Mouse (Mus musculus) heart, embryonic 12.5 days (tissue): ENCODE measurements around the gene Arrdc5. TPM values are rescaled to one million over a fixed set of nuclear protein-coding genes. Genes with fewer than 3 reads are reported as not detected.
A peak's percentile ranks its signal among the peaks of the same experiment; 100 is the strongest.

Source experiments
- ATAC-seq: fragments of 200-750 bp; cut with Nextera tagmentation; 2 replicates; pipeline ENCODE4 v1.8.0; 2017; ENCODE audit warnings: moderate TSS enrichment, moderate library complexity; ENCODE audit not compliant: insufficient number of reproducible peaks, low FRiP score
- H3K27ac ChIP-seq: fragments of 300-500 bp; sonication (generic); 2 replicates; pipeline ENCODE4 v1.5.1; 2016; ENCODE audit warnings: mild to moderate bottlenecking, moderate library complexity; ENCODE audit not compliant: poor library complexity, severe bottlenecking
- H3K27me3 ChIP-seq: fragments of 300-500 bp; sonication (generic); replicated peaks from 2 replicates; pipeline ENCODE4 v1.6.1; 2016; ENCODE audit warnings: mild to moderate bottlenecking, moderate library complexity
- H3K36me3 ChIP-seq: fragments of 300-500 bp; sonication (generic); 2 replicates; pipeline ENCODE4 v1.6.1; 2016; ENCODE audit warnings: mild to moderate bottlenecking, moderate library complexity
- H3K4me1 ChIP-seq: fragments of 300-500 bp; sonication (generic); replicated peaks from 2 replicates; pipeline ENCODE4 v1.6.1; 2016; ENCODE audit warnings: mild to moderate bottlenecking
- H3K4me2 ChIP-seq: fragments of 300-500 bp; sonication (generic); 2 replicates; pipeline ENCODE4 v1.6.1; 2016; ENCODE audit warnings: mild to moderate bottlenecking, moderate library complexity
- H3K4me3 ChIP-seq: fragments of 300-500 bp; sonication (generic); 2 replicates; pipeline ENCODE4 v1.5.1; 2016; ENCODE audit warnings: mild to moderate bottlenecking
- H3K9ac ChIP-seq: fragments of 300-500 bp; sonication (generic); 2 replicates; pipeline ENCODE4 v1.6.1; 2016; ENCODE audit warnings: mild to moderate bottlenecking, moderate library complexity
- H3K9me3 ChIP-seq: fragments of 300-500 bp; sonication (generic); replicated peaks from 2 replicates; pipeline ENCODE4 v1.6.1; 2016; ENCODE audit warnings: mild to moderate bottlenecking, moderate library complexity
- WGBS: fragments of 180-500 bp; shearing (Covaris S2); methylation state at CpG from one replicate; pipeline ENCODE4 v1.1.7; 2016; 5-methylcytosine and 5-hydroxymethylcytosine counted together
- polyA plus RNA-seq: library from polyadenylated mRNA; unstranded; fragments of >200 nt; fragmentation: Nextera tagmentation; extraction: Ambion mirVana; gene quantifications from 2 replicates; pipeline ENCODE4 v1.2.1, GENCODE M21; 2016

Gene Arrdc5
- polyA plus RNA-seq, 1 experiment from 2014 or later, result not detected

GRCm38 (mm10) chr17:56303160-56303846 lies 3.2 kb upstream of the Arrdc5 start, which contains the start of gene Uhrf1:
Gene Uhrf1 (plus strand): TSS chr17:56303321.
- no peaks in the 10 kb centered on the region for H3K27me3 ChIP-seq
- no peaks in the 10 kb centered on the region for H3K9me3 ChIP-seq
- H3K4me3 ChIP-seq, result peak within 1 kb of the TSS; percentile 80
- under 1% methylated on average over 43 of the region's 43 CpGs for WGBS
- H3K4me1 ChIP-seq, result peaks cover 33% of the 10 kb centered on the region
- H3K36me3 ChIP-seq, result peaks cover 31% of the 10 kb centered on the region
- H3K4me2 ChIP-seq, result peak within 1 kb of the TSS; percentile 99
- peak within 1 kb of the TSS; percentile 91 for H3K9ac ChIP-seq
- ATAC-seq, result peak; percentile 83
- peak within 1 kb of the TSS; percentile 87 for H3K27ac ChIP-seq

DNA sequence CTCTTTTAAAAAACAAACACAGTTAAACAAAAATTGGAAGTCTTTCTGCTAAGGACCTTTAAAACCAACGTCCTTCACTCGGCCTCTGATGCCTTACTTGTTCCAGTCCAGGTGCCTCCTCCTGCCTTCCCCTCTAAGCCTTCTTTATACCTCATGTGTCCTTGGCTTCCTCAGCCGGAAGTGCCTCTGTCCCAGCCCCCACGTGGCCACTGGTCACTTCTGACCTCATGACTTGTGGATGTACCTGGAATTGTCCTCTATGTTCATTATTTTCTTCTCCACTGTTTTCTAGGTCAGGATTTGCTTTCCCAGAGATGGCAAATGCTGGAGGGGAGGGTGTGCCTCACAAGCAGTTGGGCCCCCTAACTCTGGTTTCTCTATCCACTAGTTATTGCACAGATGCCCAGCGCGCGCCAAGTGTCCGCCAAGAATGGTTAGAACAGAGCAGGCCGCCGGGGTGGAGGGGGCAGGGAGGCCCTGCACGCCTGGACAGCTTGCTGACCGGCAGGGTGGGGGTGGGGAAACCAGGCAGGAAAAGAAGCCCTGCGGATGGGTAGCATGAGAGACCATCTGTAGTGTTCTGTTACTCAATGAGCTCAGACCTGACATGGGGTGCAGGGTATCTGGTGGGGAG lies 2.4 kb upstream of the Arrdc5 start:
- peak overlapping the region; percentile 87 for H3K27ac ChIP-seq
- H3K27me3 ChIP-seq, result no peaks in the 10 kb centered on the region
- H3K4me3 ChIP-seq, result peak overlapping the region; percentile 80
- ATAC-seq, result peak; percentile 30; the same call in 1 of the 2 replicates
- H3K9me3 ChIP-seq, result no peaks in the 10 kb centered on the region
- peaks cover 33% of the 10 kb centered on the region for H3K4me1 ChIP-seq
- H3K9ac ChIP-seq, result peak overlapping the region; percentile 88
- H3K36me3 ChIP-seq, result peaks cover 23% of the 10 kb centered on the region
- WGBS, result 30% methylated on average over 13 of the region's 13 CpGs
- H3K4me2 ChIP-seq, result peak overlapping the region; percentile 99

DNA sequence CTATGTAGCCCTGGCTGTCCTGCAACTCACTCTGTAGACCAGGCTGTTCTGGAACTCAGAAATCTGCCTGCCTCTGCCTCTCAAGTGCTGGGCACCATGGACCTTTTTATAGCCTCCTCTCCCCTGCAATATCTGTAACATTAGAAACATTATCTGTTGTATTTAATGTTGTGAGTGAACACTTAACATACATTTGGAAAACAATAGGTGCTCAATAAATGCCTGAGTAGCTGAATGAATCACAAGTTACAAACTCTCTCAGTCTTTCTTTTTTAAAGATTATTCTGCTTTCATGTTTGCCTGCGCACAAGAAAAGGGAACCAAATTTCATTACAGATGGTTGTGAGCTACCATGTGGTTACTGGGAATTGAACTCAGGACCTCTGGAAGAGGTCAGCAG lies 1.8 kb downstream of the Arrdc5 start:
- H3K36me3 ChIP-seq, result no peaks in the 10 kb centered on the region
- no peak for ATAC-seq
- H3K27me3 ChIP-seq, result no peaks in the 10 kb centered on the region
- no peak overlapping the region for H3K4me3 ChIP-seq
- 88% methylated on average over 1 of the region's 1 CpGs for WGBS
- H3K9ac ChIP-seq, result no peak overlapping the region
- no peaks in the 10 kb centered on the region for H3K9me3 ChIP-seq
- peaks cover 9% of the 10 kb centered on the region for H3K4me1 ChIP-seq
- H3K4me2 ChIP-seq, result no peak overlapping the region
- H3K27ac ChIP-seq, result no peak overlapping the region

DNA sequence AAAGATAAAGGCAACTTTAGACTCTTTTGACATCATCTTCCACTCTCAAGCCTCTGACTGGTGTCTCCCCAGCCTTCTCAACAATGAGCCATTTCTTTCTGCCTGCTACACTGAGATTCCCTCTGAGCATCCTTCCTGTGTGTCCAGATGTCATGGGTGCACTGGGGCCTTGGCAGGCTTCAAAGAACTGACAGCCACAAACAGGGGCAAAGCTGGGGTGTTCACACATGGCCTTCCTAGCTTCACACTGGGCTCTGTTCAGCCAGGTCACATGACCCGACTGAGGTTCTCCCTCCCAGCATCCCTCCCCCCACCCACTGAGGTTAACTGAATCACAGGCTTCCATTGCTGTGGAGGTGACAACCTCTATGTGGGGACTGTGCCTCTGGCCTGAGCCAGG lies 3.9 kb downstream of the Arrdc5 start:
- Histone ChIP-seq H3K9me3 (no peaks in the 10 kb centered on the region), H3K27ac (no peak overlapping the region), H3K9ac (no peak overlapping the region), H3K4me3 (no peak overlapping the region), H3K4me1 (peaks cover 4% of the 10 kb centered on the region; the same call in 1 of the 2 replicates), H3K27me3 (no peaks in the 10 kb centered on the region), H3K36me3 (no peaks in the 10 kb centered on the region), H3K4me2 (no peak overlapping the region)
- 55% methylated on average over 1 of the region's 1 CpGs for WGBS
- no peak for ATAC-seq

DNA sequence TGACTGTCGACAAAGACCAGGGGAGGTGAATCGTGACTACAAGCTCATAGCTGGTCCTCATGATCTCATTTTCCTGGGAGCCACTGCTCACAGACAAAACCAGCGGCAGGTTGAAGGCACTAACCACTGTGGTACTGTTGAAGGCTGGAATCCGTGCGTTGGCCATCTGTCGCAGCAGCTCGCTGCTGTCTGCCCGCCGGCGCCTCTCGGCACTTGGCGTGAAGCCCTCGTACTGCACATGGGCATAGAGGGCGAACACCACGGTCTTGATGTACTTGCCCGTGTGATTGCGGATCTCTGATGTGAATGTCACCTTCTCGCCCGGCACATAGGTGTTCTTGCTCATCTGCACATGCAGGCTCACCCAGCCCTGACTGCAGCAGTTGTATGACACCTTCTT lies 5.8 kb downstream of the Arrdc5 start:
- Histone ChIP-seq H3K4me2 (no peak overlapping the region), H3K9me3 (no peaks in the 10 kb centered on the region), H3K4me3 (no peak overlapping the region), H3K27me3 (no peaks in the 10 kb centered on the region), H3K9ac (no peak overlapping the region), H3K36me3 (no peaks in the 10 kb centered on the region), H3K27ac (no peak overlapping the region), H3K4me1 (peaks cover 14% of the 10 kb centered on the region)
- WGBS, result 88% methylated on average over 19 of the region's 19 CpGs
- ATAC-seq, result no peak

DNA sequence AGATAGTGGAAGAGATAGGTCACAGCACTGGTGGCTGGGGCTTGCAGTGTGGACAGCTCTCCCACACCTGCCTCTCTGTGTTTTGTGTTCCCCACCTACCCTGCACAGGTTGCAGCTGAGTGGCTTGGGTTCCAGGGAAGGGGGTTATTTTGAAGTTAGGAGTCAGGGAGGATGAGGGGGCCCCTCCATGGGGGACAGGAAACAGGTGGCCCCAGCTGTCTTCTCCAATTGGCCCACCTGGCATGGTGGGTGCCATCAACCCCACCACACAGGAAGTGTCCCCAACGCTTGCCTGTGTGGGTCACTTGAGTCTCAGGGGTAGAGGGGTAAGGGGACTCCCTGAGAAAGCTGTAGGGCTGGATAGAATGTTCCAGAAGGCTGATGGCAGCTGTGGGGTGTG lies 6.8 kb downstream of the Arrdc5 start:
- Histone ChIP-seq H3K4me1 (peaks cover 24% of the 10 kb centered on the region), H3K27ac (no peak overlapping the region), H3K36me3 (no peaks in the 10 kb centered on the region), H3K27me3 (no peaks in the 10 kb centered on the region), H3K4me3 (no peak overlapping the region), H3K4me2 (no peak overlapping the region), H3K9me3 (no peaks in the 10 kb centered on the region), H3K9ac (no peak overlapping the region)
- ATAC-seq, result no peak
- 78% methylated on average over 1 of the region's 1 CpGs for WGBS

- no peak for ATAC-seq
- Histone ChIP-seq H3K27ac (no peak within 1 kb of the TSS), H3K9ac (no peak within 1 kb of the TSS), H3K4me3 (no peak within 1 kb of the TSS), H3K4me1 (peaks cover 30% of the 10 kb centered on the region), H3K4me2 (0 out of 2 replicates have a peak within 1 kb of the TSS, but pooled peaks have one; percentile 80), H3K27me3 (no peaks in the 10 kb centered on the region), H3K36me3 (no peaks in the 10 kb centered on the region), H3K9me3 (no peaks in the 10 kb centered on the region)
- 95% methylated on average over 4 of the region's 4 CpGs for WGBS
Measured at GRCm38 (mm10) chr17:56292531-56293222, 7.4 kb downstream of the Arrdc5 start, which contains the start of gene Plin3. Gene Plin3 (minus strand): TSS chr17:56292873.

- no peaks in the 10 kb centered on the region for H3K9me3 ChIP-seq
- no peak overlapping the region for H3K4me3 ChIP-seq
- H3K27me3 ChIP-seq, result no peaks in the 10 kb centered on the region
- H3K9ac ChIP-seq, result no peak overlapping the region
- H3K36me3 ChIP-seq, result peaks cover 2% of the 10 kb centered on the region; the same call in 1 of the 2 replicates
- 77% methylated on average over 7 of the region's 7 CpGs for WGBS
- peak overlapping the region; percentile 94; the same call in 1 of the 2 replicates for H3K27ac ChIP-seq
- H3K4me2 ChIP-seq, result peak overlapping the region; percentile 80
- ATAC-seq, result no peak
- peaks cover 36% of the 10 kb centered on the region for H3K4me1 ChIP-seq
Measured at GRCm38 (mm10) chr17:56291826-56292475, 8.1 kb downstream of the Arrdc5 start.

- peaks cover 38% of the 10 kb centered on the region for H3K4me1 ChIP-seq
- no peaks in the 10 kb centered on the region for H3K9me3 ChIP-seq
- peak overlapping the region; percentile 68 for H3K4me3 ChIP-seq
- under 1% methylated on average over 16 of the region's 16 CpGs for WGBS
- peak overlapping the region; percentile 80 for H3K4me2 ChIP-seq
- H3K36me3 ChIP-seq, result peaks cover 10% of the 10 kb centered on the region
- peak overlapping the region; percentile 56; the same call in 1 of the 2 replicates for H3K9ac ChIP-seq
- no peaks in the 10 kb centered on the region for H3K27me3 ChIP-seq
- ATAC-seq, result peak; percentile 85
- H3K27ac ChIP-seq, result peak overlapping the region; percentile 94
Measured at GRCm38 (mm10) chr17:56291171-56291511, 8.9 kb downstream of the Arrdc5 start.

GRCm38 (mm10) chr17:56290388-56291170 lies 9.5 kb downstream of the Arrdc5 start:
- Histone ChIP-seq H3K4me1 (peaks cover 38% of the 10 kb centered on the region), H3K9me3 (no peaks in the 10 kb centered on the region), H3K9ac (peak overlapping the region; percentile 78), H3K36me3 (peaks cover 16% of the 10 kb centered on the region), H3K4me2 (peak overlapping the region; percentile 80), H3K27me3 (no peaks in the 10 kb centered on the region), H3K27ac (peak overlapping the region; percentile 94), H3K4me3 (peak overlapping the region; percentile 68)
- WGBS, result 3% methylated on average over 17 of the region's 17 CpGs
- ATAC-seq, result peak; percentile 93
